Mouse (Mus musculus) MEL (cell line): ENCODE results near the gene Utrn.

Experiments
- CHD1 ChIP-seq: IDR thresholded peaks from 2 replicates; pipeline ENCODE4 v1.6.1; 2012; ENCODE audit warnings: low read depth, mild to moderate bottlenecking, inconsistent platforms, low read length, improper control_type of control experiment
- CHD2 ChIP-seq: IDR thresholded peaks from 2 replicates; pipeline ENCODE4 v1.6.1; 2011; ENCODE audit warnings: low read length, improper control_type of control experiment
- CTCF ChIP-seq, 3 experiments: IDR thresholded peaks in 2 of 3; conservative IDR thresholded peaks in 1 of 3; 2 replicates each; pipeline ENCODE4 v1.5.1; 2011 to 2012; ENCODE audit warnings: low read length in 3 of 3, low read depth in 2 of 3, mild to moderate bottlenecking in 2 of 3, improper control_type of control experiment in 1 of 3, inconsistent platforms in 1 of 3, mixed read lengths in 1 of 3, moderate library complexity in 1 of 3; ENCODE audit not compliant: control insufficient read depth in 1 of 3, insufficient read depth in 1 of 3, poor library complexity in 1 of 3, severe bottlenecking in 1 of 3
- ELF1 ChIP-seq: IDR thresholded peaks from 2 replicates; pipeline ENCODE4 v1.6.1; 2014; ENCODE audit warnings: low read depth, mild to moderate bottlenecking, inconsistent platforms, low read length, improper control_type of control experiment, moderate library complexity
- EP300 ChIP-seq, 2 experiments: IDR thresholded peaks; 2 replicates each; pipeline ENCODE4 v1.6.1; 2011; ENCODE audit warnings: improper control_type of control experiment in 2 of 2, low read length in 2 of 2, low read depth in 1 of 2, mild to moderate bottlenecking in 1 of 2
- MYC ChIP-seq: IDR thresholded peaks from 2 replicates; pipeline ENCODE4 v1.6.1; 2011; ENCODE audit warnings: low read depth, mild to moderate bottlenecking, low read length, improper control_type of control experiment, moderate library complexity
- NRF1 ChIP-seq: IDR thresholded peaks from 2 replicates; pipeline ENCODE4 v1.6.1; 2014; ENCODE audit warnings: low read depth, mild to moderate bottlenecking, inconsistent platforms, low read length, improper control_type of control experiment, moderate library complexity; ENCODE audit not compliant: poor library complexity, insufficient read depth, severe bottlenecking
- POLR2A ChIP-seq, 2 experiments: IDR thresholded peaks; 2 replicates each; pipeline ENCODE4 v1.6.1; 2011 to 2012; ENCODE audit warnings: low read length in 2 of 2, mild to moderate bottlenecking in 2 of 2, control low read depth in 1 of 2, improper control_type of control experiment in 1 of 2, low read depth in 1 of 2, moderate library complexity in 1 of 2; ENCODE audit not compliant: control insufficient read depth in 1 of 2, insufficient read depth in 1 of 2, poor library complexity in 1 of 2
- USF1 ChIP-seq: IDR thresholded peaks from 2 replicates; pipeline ENCODE4 v1.6.1; 2014; ENCODE audit warnings: low read depth, mild to moderate bottlenecking, inconsistent platforms, low read length, improper control_type of control experiment, moderate library complexity
- USF2 ChIP-seq, 2 experiments: IDR thresholded peaks; 2 replicates each; pipeline ENCODE4 v1.6.1; 2011 to 2012; ENCODE audit warnings: improper control_type of control experiment in 2 of 2, low read length in 2 of 2, borderline replicate concordance in 1 of 2, inconsistent platforms in 1 of 2, low read depth in 1 of 2, mild to moderate bottlenecking in 1 of 2; ENCODE audit not compliant: insufficient read depth in 1 of 2
- ZC3H11A ChIP-seq: IDR thresholded peaks from 2 replicates; pipeline ENCODE4 v1.6.1; 2012; ENCODE audit warnings: low read depth, mild to moderate bottlenecking, inconsistent platforms, low read length, improper control_type of control experiment
- ZNF384 ChIP-seq: IDR thresholded peaks from 2 replicates; pipeline ENCODE4 v1.6.1; 2012; ENCODE audit warnings: low read depth, mild to moderate bottlenecking, inconsistent platforms, low read length, improper control_type of control experiment

DNA sequence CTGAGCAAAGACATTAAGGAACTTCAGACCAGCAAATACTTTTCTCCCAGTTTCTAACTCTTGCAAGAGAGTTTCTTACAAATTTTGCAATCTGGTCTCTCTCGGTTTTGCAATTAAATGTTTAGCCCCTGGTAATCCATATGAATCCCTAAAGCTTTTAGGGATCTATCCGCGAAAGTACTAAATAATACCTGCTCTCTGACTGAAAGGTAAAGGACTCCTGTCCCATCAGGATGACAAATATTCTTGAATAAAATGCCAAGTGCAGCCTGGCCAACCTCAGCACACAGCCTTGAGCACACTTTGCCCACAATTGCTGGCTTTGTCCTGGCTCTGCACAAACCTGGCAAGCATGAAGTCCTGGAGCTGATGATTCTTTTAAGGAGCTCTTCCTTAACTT lies 41.9 kb downstream of the Utrn start:
- no peak for TF ChIP-seq CHD1
- no peak for TF ChIP-seq CTCF (IDR thresholded peaks at IDR 0.05 in 2 of 3, conservative IDR thresholded peaks at IDR 0.05 in 1 of 3; ENCODE audit: control insufficient read depth in 1 of 3, insufficient read depth in 1 of 3, low read depth in 2 of 3, low read length in 3 of 3, poor library complexity in 1 of 3, severe bottlenecking in 1 of 3)
- no peak for TF ChIP-seq USF2 (IDR thresholded peaks at IDR 0.05; ENCODE audit: borderline replicate concordance in 1 of 2, insufficient read depth in 1 of 2, low read depth in 1 of 2, low read length in 2 of 2)
- TF ChIP-seq USF1, result no peak
- no peak for TF ChIP-seq ZNF384
- TF ChIP-seq ZC3H11A, result no peak
- no peak for TF ChIP-seq NRF1
- TF ChIP-seq POLR2A (IDR thresholded peaks at IDR 0.05; ENCODE audit: control insufficient read depth in 1 of 2, insufficient read depth in 1 of 2, low read depth in 1 of 2, low read length in 2 of 2, poor library complexity in 1 of 2), result no peak
- no peak for TF ChIP-seq MYC
- TF ChIP-seq EP300 (IDR thresholded peaks at IDR 0.05; ENCODE audit: low read depth in 1 of 2, low read length in 2 of 2), result no peak
- TF ChIP-seq CHD2, result no peak
- TF ChIP-seq ELF1, result no peak
